Mouse (Mus musculus): Measurements from ENCODE around the gene Prkcb. TPM values are rescaled to one million over a fixed set of nuclear protein-coding genes. Genes with fewer than 3 reads are reported as not detected.

Prkcb gene
- polyA plus RNA-seq, 1 experiment = 6.1 TPM

- Histone ChIP-seq H3K27me3 (replicated peaks; ENCODE audit: control insufficient read depth, insufficient read depth, low read length) (no peaks in the 10 kb centered on the region), H3K36me3 (ENCODE audit: control insufficient read depth, insufficient read depth, low read length) (no peaks in the 10 kb centered on the region), H3K4me3 (ENCODE audit: insufficient read depth, low read depth, low read length) (no peak overlapping the region), H3K4me1 (ENCODE audit: control insufficient read depth, insufficient read depth, low read length) (no peaks in the 10 kb centered on the region), H3K27ac (ENCODE audit: insufficient read depth, low read depth, low read length) (no peak overlapping the region)
- WGBS = 96% methylated on average over 7 of the region's 7 CpGs
- TF ChIP-seq POLR2A (IDR thresholded peaks at IDR 0.05; ENCODE audit: low read depth, low read length) (no peak), CTCF (conservative IDR thresholded peaks at IDR 0.05; ENCODE audit: insufficient read depth, insufficient read length, low read depth, low read length) (no peak)
- no peak for DNase-seq
Measured at GRCm38 (mm10) chr7:122320843-122321544, 32.4 kb downstream of the Prkcb start.

- no peak for DNase-seq
- no peaks in the 10 kb centered on the region for H3K36me3 ChIP-seq (ENCODE audit: control insufficient read depth, insufficient read depth, low read length)
- WGBS = 50% methylated on average over 8 of the region's 8 CpGs
Measured at GRCm38 (mm10) chr7:122322038-122322690, 33.6 kb downstream of the Prkcb start.

GRCm38 (mm10) chr7:122327942-122328341, 39.4 kb downstream of the Prkcb start:
- Histone ChIP-seq H3K4me1 (ENCODE audit: control insufficient read depth, insufficient read depth, low read length) (no peaks in the 10 kb centered on the region), H3K36me3 (ENCODE audit: control insufficient read depth, insufficient read depth, low read length) (no peaks in the 10 kb centered on the region), H3K27me3 (replicated peaks; ENCODE audit: control insufficient read depth, insufficient read depth, low read length) (no peaks in the 10 kb centered on the region), H3K27ac (ENCODE audit: insufficient read depth, low read depth, low read length) (no peak overlapping the region), H3K4me3 (ENCODE audit: insufficient read depth, low read depth, low read length) (no peak overlapping the region)
- 96% methylated on average over 3 of the region's 3 CpGs for WGBS
- no peak for DNase-seq
- no peak for TF ChIP-seq POLR2A (IDR thresholded peaks at IDR 0.05; ENCODE audit: low read depth, low read length)
- no peak for TF ChIP-seq CTCF (conservative IDR thresholded peaks at IDR 0.05; ENCODE audit: insufficient read depth, insufficient read length, low read depth, low read length)

More at GRCm38 (mm10) chr7:122322038-122322690, 33.6 kb downstream of the Prkcb start:
- H3K4me1 ChIP-seq (ENCODE audit: control insufficient read depth, insufficient read depth, low read length) = no peaks in the 10 kb centered on the region
- no peak overlapping the region for H3K27ac ChIP-seq (ENCODE audit: insufficient read depth, low read depth, low read length)
- no peaks in the 10 kb centered on the region for H3K27me3 ChIP-seq (replicated peaks; ENCODE audit: control insufficient read depth, insufficient read depth, low read length)
- no peak for TF ChIP-seq CTCF (conservative IDR thresholded peaks at IDR 0.05; ENCODE audit: insufficient read depth, insufficient read length, low read depth, low read length)
- H3K4me3 ChIP-seq (ENCODE audit: insufficient read depth, low read depth, low read length) = no peak overlapping the region

GRCm38 (mm10) chr7:122328466-122328865, 39.9 kb downstream of the Prkcb start:
- no peak for DNase-seq
- 75% methylated on average over 5 of the region's 5 CpGs for WGBS
- H3K36me3 ChIP-seq (ENCODE audit: control insufficient read depth, insufficient read depth, low read length) = no peaks in the 10 kb centered on the region
- no peak overlapping the region for H3K27ac ChIP-seq (ENCODE audit: insufficient read depth, low read depth, low read length)
- TF ChIP-seq CTCF (conservative IDR thresholded peaks at IDR 0.05; ENCODE audit: insufficient read depth, insufficient read length, low read depth, low read length) (no peak), POLR2A (IDR thresholded peaks at IDR 0.05; ENCODE audit: low read depth, low read length) (no peak)
- H3K4me3 ChIP-seq (ENCODE audit: insufficient read depth, low read depth, low read length) = no peak overlapping the region
- H3K27me3 ChIP-seq (replicated peaks; ENCODE audit: control insufficient read depth, insufficient read depth, low read length) = no peaks in the 10 kb centered on the region
- no peaks in the 10 kb centered on the region for H3K4me1 ChIP-seq (ENCODE audit: control insufficient read depth, insufficient read depth, low read length)

- 81% methylated on average over 4 of the region's 4 CpGs for WGBS
- no peaks in the 10 kb centered on the region for H3K27me3 ChIP-seq (replicated peaks; ENCODE audit: control insufficient read depth, insufficient read depth, low read length)
- no peak for DNase-seq
- H3K27ac ChIP-seq (ENCODE audit: insufficient read depth, low read depth, low read length) = no peak overlapping the region
- no peak for TF ChIP-seq POLR2A (IDR thresholded peaks at IDR 0.05; ENCODE audit: low read depth, low read length)
- TF ChIP-seq CTCF (conservative IDR thresholded peaks at IDR 0.05; ENCODE audit: insufficient read depth, insufficient read length, low read depth, low read length) = no peak
- H3K4me1 ChIP-seq (ENCODE audit: control insufficient read depth, insufficient read depth, low read length) = no peaks in the 10 kb centered on the region
- no peak overlapping the region for H3K4me3 ChIP-seq (ENCODE audit: insufficient read depth, low read depth, low read length)
- H3K36me3 ChIP-seq (ENCODE audit: control insufficient read depth, insufficient read depth, low read length) = no peaks in the 10 kb centered on the region
Measured at GRCm38 (mm10) chr7:122329588-122329987, 41.0 kb downstream of the Prkcb start.

GRCm38 (mm10) chr7:122333686-122334085, 45.1 kb downstream of the Prkcb start:
- Histone ChIP-seq H3K27me3 (replicated peaks; ENCODE audit: control insufficient read depth, insufficient read depth, low read length) (no peaks in the 10 kb centered on the region), H3K4me1 (ENCODE audit: control insufficient read depth, insufficient read depth, low read length) (no peaks in the 10 kb centered on the region), H3K4me3 (ENCODE audit: insufficient read depth, low read depth, low read length) (no peak overlapping the region), H3K36me3 (ENCODE audit: control insufficient read depth, insufficient read depth, low read length) (no peaks in the 10 kb centered on the region), H3K27ac (ENCODE audit: insufficient read depth, low read depth, low read length) (no peak overlapping the region)
- WGBS = 89% methylated on average over 7 of the region's 7 CpGs
- DNase-seq = no peak
- TF ChIP-seq CTCF (conservative IDR thresholded peaks at IDR 0.05; ENCODE audit: insufficient read depth, insufficient read length, low read depth, low read length) (no peak), POLR2A (IDR thresholded peaks at IDR 0.05; ENCODE audit: low read depth, low read length) (no peak)

- 90% methylated on average over 3 of the region's 3 CpGs for WGBS
- Histone ChIP-seq H3K4me3 (ENCODE audit: insufficient read depth, low read depth, low read length) (no peak overlapping the region), H3K4me1 (ENCODE audit: control insufficient read depth, insufficient read depth, low read length) (no peaks in the 10 kb centered on the region), H3K27ac (ENCODE audit: insufficient read depth, low read depth, low read length) (no peak overlapping the region), H3K27me3 (replicated peaks; ENCODE audit: control insufficient read depth, insufficient read depth, low read length) (no peaks in the 10 kb centered on the region), H3K36me3 (ENCODE audit: control insufficient read depth, insufficient read depth, low read length) (no peaks in the 10 kb centered on the region)
- DNase-seq = no peak
- TF ChIP-seq POLR2A (IDR thresholded peaks at IDR 0.05; ENCODE audit: low read depth, low read length) (no peak), CTCF (conservative IDR thresholded peaks at IDR 0.05; ENCODE audit: insufficient read depth, insufficient read length, low read depth, low read length) (no peak)
Measured at GRCm38 (mm10) chr7:122337302-122337701, 48.8 kb downstream of the Prkcb start.
